Comparison of ENCODE assay signal across 13 mouse cellular contexts in genomic region chr8:105811061-105811460, GRCm38 (mm10). TPM values are rescaled to one million over a fixed set of nuclear protein-coding genes. Genes with fewer than 3 reads are reported as not detected.
A peak's percentile ranks its signal among the peaks of the same experiment; 100 is the strongest.
DNase-seq lines count a peak whose midpoint lies in the region; ATAC-seq lines count a peak whose summit lies in the region.
"Had no signal": no experiment of that assay in that cellular context is flagged by ENCODE, and none has a peak within 500 bp of the region (broad histone marks: within the 10 kb centered on the region; RNA-seq: fewer than 3 reads in every experiment).

No protein-coding gene starts in this region.

- H3K4me2 ChIP-seq in liver, embryonic 11.5 days, result no peak overlapping the region; the same call in 1 of the 2 replicates
- H3K4me2 ChIP-seq: kidney, embryonic 15.5 days; limb, embryonic 13.5 days had no signal

- WGBS in liver, embryonic 11.5 days, result 65% methylated on average over 10 of the region's 10 CpGs

- H3K9ac ChIP-seq in liver, embryonic 11.5 days (ENCODE audit: low read depth, low read length), result no peak overlapping the region
- H3K9ac ChIP-seq: forebrain, postnatal 0 days; kidney, embryonic 15.5 days; limb, embryonic 13.5 days had no signal

- no peaks in the 10 kb centered on the region for H3K9me3 ChIP-seq in liver, embryonic 11.5 days (ENCODE audit: control insufficient read depth, low read length)
- H3K9me3 ChIP-seq: kidney, embryonic 15.5 days; limb, embryonic 13.5 days had no signal

- H3K36me3 ChIP-seq in liver, embryonic 11.5 days (ENCODE audit: control insufficient read depth, insufficient read depth, low read length), result peaks cover 6% of the 10 kb centered on the region; the same call in 1 of the 2 replicates

- H3K4me1 ChIP-seq in liver, embryonic 11.5 days (replicated peaks; ENCODE audit: control insufficient read depth, insufficient read depth, low read length), result peaks cover 38% of the 10 kb centered on the region
- H3K4me1 ChIP-seq: limb, embryonic 13.5 days had no signal

- no peaks in the 10 kb centered on the region for H3K27me3 ChIP-seq in liver, embryonic 11.5 days (replicated peaks; ENCODE audit: control insufficient read depth, insufficient read depth, low read length)
- H3K27me3 ChIP-seq: kidney, embryonic 15.5 days; limb, embryonic 13.5 days had no signal

- peak overlapping the region; percentile 44 for H3K27ac ChIP-seq in liver, embryonic 11.5 days (ENCODE audit: low read depth, low read length)
- H3K27ac ChIP-seq: kidney, embryonic 15.5 days; limb, embryonic 13.5 days had no signal

- H3K4me3 ChIP-seq in liver, embryonic 11.5 days (ENCODE audit: low read depth, low read length), result no peak overlapping the region
- H3K4me3 ChIP-seq: kidney, embryonic 15.5 days; limb, embryonic 13.5 days; myocyte had no signal

- DNase-seq in cerebellum, adult 11-12 months, result no peak
- DNase-seq in CD4-positive helper T cell, adult 2 months (ENCODE audit: low read depth, low spot score), result peak; percentile 9
- peak; percentile 53 for DNase-seq in cerebellum, adult 9-11 months
- no peak for DNase-seq in liver, embryonic 11.5 days (ENCODE audit: low spot score)
- no peak for DNase-seq in kidney, adult 18-20 months
- DNase-seq in frontal cortex, adult 2 months (ENCODE audit: extremely low spot score in 1 of 2, low spot score in 1 of 2), result no peak
- DNase-seq in kidney, postnatal 36 days, result no peak
- DNase-seq: forebrain, postnatal 0 days; right cerebral cortex, postnatal 4 days had no signal

- ATAC-seq in cerebellum, adult (ENCODE audit: insufficient number of reproducible peaks, low FRiP score, low TSS enrichment), result peak; percentile 70; the same call in 1 of the 2 replicates
- peak; percentile 55 for ATAC-seq in liver, embryonic 11.5 days (replicated peaks; ENCODE audit: low FRiP score)
- ATAC-seq: forebrain, postnatal 0 days had no signal

RNA-seq across cellular contexts. Expression of gene Ranbp10, which starts 16.1 kb away (rescaled TPM):
- polyA plus RNA-seq in liver, embryonic 11.5 days (2014; fragmentation: Nextera tagmentation; extraction: Ambion mirVana), result 20.2 and 22.0 TPM in 2 replicates
- 24.2 and 28.5 TPM in 2 replicates for polyA plus RNA-seq in frontal cortex, adult 2 months (2012; rRNA removed)

RNA-seq across cellular contexts. Expression of gene Tsnaxip1, which starts 16.5 kb away (rescaled TPM):
- polyA plus RNA-seq in liver, embryonic 11.5 days (2014; fragmentation: Nextera tagmentation; extraction: Ambion mirVana), result 0.12 TPM in 1 of 2 replicates, not detected in the other
- 0.17 TPM in 1 of 2 replicates, not detected in the other for polyA plus RNA-seq in frontal cortex, adult 2 months (2012; rRNA removed)

RNA-seq across cellular contexts. Expression of gene Cenpt, which starts 42.0 kb away (rescaled TPM):
- 37.0 and 37.5 TPM in 2 replicates for polyA plus RNA-seq in liver, embryonic 11.5 days (2014; fragmentation: Nextera tagmentation; extraction: Ambion mirVana)
- 31.5 and 32.3 TPM in 2 replicates for polyA plus RNA-seq in frontal cortex, adult 2 months (2012; rRNA removed)

RNA-seq across cellular contexts. Expression of gene Thap11, which starts 43.9 kb away (rescaled TPM):
- polyA plus RNA-seq in liver, embryonic 11.5 days (2014; fragmentation: Nextera tagmentation; extraction: Ambion mirVana), result 62.0 and 66.5 TPM in 2 replicates
- polyA plus RNA-seq in frontal cortex, adult 2 months (2012; rRNA removed), result 47.0 and 47.1 TPM in 2 replicates

RNA-seq across cellular contexts. Expression of gene Nutf2, which starts 49.3 kb away (rescaled TPM):
- polyA plus RNA-seq in liver, embryonic 11.5 days (2014; fragmentation: Nextera tagmentation; extraction: Ambion mirVana), result 304 and 312 TPM in 2 replicates
- polyA plus RNA-seq in frontal cortex, adult 2 months (2012; rRNA removed), result 79.7 and 94.9 TPM in 2 replicates

Comparison
In these comparisons a context has a peak if more than half of its experiments do, and no peak if none do; other contexts are left out.
1. DNase-seq: peak in CD4-positive helper T cell, adult 2 months (single experiment) and cerebellum, adult 9-11 months (single experiment); none in cerebellum, adult 11-12 months (single experiment), liver, embryonic 11.5 days (single experiment), kidney, adult 18-20 months (single experiment), frontal cortex, adult 2 months (0 of 2) and kidney, postnatal 36 days (0 of 2).